Mouse (Mus musculus) frontal cortex, postnatal 14 days (tissue): Measurements from ENCODE around the gene Ncoa6.

Experiments used
- DNase-seq, 2 experiments: peaks; one replicate each; pipeline ENCODE4 v3.0.0; 2022; ENCODE audit warnings: low spot score in 2 of 2

Ncoa6 gene

DNA sequence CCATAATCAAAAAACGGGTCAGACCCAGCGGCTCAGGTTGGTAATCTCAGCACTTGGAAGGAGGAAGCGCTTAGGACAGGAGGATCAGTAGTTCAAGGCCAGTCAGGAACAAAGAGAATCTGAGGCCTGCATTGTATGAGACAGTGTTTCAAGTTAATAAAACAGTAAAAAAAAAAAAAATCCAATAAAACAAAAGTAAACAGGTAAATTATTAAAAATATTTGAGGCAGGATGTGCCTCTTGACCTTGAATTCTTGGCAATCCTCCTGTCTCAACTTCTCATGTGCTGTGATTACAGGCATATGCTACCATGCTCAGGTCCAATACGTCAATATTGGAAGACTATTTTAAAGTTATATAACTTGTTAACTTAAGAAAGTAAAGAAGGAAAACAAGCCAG lies 30.8 kb downstream of the Ncoa6 start:
- no peak for DNase-seq

GRCm38 (mm10) chr2:155436445-155436844 lies 37.2 kb downstream of the Ncoa6 start:
- no peak for DNase-seq

DNA sequence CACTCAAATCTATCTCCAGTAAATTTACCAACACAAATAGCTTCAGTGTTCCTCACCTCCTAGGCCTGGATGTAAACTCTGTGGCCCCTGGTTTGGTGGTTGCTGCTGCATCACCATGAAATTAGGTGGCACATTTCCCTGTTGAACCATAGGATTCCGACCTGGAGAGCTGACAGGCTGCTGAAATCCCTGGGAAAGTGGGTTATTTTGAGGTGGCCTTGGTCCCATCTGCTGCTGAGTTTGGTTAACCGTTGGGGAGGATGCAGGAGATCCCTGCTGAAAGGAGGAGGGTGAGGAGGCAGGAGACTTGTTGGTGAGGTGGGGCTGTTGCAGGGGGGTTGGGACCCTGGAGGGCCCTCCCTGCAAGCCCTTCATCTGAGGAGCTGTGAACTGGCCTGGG lies 52.8 kb downstream of the Ncoa6 start:
- no peak for DNase-seq

DNA sequence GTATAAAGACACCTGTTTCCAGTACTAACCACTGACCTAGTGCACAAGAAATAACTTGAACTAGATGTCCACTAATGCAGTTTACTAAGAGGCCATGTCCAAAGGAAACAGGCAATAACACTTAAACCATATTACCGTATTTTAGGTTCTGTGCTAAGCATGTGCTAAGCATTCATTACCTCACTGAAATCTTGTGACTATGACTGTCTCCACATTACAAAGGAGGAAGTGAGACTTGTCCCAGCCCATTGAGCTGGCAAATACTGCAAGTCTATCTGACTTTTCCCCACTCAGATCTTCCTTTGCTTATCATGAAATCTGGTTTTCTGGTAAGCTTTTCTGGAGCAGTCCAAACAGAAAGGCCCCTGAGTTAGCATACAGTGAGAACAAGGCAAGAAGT lies 69.1 kb downstream of the Ncoa6 start:
- no peak for DNase-seq

DNA sequence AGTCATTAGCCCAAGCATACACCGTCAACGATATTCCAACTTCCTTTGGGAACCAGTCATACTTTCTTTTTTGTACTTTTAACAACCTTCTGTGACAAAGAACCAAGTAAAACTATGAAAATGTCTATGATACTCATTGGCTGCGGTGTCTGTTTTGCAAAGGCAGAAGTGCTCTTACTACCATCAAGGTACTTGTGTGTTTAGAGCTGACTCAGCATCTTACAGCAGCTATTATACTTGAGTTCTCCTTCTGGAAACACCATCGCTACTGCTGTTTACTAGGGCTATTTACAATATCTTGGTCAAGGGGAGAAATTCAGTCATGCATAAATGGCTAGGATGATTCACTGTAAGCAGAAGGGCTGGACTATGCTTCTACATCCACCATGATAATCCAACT lies 71.8 kb downstream of the Ncoa6 start:
- DNase-seq = no peak

DNA sequence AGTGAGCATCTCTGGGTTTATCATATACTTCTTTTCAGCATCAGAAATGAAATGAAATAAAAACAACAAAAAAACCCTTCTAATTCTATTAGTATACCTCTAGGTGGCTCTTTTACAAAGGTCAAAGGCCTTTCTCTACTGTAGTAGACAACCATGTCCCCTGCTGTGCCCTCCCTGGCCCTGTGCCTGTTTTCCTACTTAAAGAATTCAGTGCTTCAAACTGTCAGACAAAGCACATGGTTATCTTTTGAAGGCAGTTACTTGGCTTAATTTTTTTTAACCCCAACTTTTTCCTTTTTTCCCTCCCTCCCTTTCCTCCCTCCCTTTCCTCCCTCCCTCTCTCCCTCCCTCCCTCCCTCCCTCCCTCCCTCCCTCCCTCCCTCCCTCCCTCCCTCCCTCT lies 73.4 kb downstream of the Ncoa6 start:
- DNase-seq = no peak

DNA sequence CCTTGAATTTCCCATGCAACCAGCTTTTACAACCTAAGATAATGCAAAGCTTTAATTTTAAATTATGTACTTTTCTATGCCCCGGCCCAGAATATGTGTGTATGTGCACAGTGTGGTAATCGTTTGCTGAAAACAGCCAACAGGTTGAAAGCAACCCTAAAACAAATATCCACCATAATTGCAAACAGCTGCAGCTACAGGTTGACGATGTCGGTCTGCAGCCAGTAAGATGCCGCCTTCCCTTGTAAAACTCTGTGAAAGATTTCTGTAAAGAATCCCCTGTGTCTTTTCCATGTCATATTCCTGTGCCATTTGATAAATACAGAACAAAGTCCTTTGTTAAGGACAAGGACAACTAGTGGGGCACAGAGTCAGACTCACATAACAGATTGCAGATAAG lies 79.1 kb downstream of the Ncoa6 start:
- no peak for DNase-seq

DNA sequence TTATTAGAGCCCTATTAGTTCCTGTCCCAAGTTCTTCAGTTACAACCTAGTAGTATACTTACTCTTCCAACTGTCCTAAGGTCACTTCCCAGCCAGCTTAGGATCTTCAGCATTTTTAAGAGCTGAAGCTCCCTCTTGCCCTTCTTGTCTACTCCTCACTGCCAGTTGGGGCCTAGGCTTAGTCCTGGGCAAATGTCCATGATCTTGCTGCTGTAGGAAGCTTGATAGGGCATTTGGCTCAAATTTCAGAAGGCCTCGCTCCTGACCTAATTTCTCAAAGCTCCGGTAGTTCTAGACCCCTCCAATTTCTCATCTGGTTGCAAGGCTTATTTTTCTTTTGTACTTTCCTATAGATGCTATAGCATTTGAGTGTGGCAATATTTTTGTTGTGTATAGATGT lies 85.1 kb downstream of the Ncoa6 start:
- no peak for DNase-seq

- DNase-seq = no peak
These were observed 86.6 kb downstream of the Ncoa6 start for GRCm38 (mm10) chr2:155387052-155387451.

GRCm38 (mm10) chr2:155386534-155386899 lies 87.2 kb downstream of the Ncoa6 start:
- DNase-seq = no peak

GRCm38 (mm10) chr2:155385731-155386533 lies 87.8 kb downstream of the Ncoa6 start:
- no peak for DNase-seq

- DNase-seq = peak; percentile 69 to 71
These were observed 88.6 kb downstream of the Ncoa6 start for GRCm38 (mm10) chr2:155385090-155385489.

GRCm38 (mm10) chr2:155382791-155383438 lies 90.8 kb downstream of the Ncoa6 start:
- DNase-seq = no peak

DNA sequence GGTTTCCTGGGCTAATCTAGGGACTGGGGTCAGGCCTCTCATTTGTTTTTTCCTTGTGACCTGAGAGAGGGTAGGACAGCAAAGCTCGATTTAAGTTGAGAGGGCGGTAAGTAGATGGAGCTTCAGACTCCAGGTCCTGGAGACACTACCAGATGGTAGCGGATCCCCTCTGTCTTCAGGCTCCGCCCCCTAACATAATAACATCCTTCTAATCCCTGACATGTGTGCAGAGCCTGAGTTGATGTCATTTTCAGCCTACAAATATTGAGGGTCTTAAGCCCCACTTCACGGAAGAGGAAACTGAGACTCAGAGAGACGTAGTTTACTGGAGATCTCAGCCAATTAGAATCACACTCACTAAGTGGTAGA lies 91.4 kb downstream of the Ncoa6 start:
- no peak for DNase-seq

DNA sequence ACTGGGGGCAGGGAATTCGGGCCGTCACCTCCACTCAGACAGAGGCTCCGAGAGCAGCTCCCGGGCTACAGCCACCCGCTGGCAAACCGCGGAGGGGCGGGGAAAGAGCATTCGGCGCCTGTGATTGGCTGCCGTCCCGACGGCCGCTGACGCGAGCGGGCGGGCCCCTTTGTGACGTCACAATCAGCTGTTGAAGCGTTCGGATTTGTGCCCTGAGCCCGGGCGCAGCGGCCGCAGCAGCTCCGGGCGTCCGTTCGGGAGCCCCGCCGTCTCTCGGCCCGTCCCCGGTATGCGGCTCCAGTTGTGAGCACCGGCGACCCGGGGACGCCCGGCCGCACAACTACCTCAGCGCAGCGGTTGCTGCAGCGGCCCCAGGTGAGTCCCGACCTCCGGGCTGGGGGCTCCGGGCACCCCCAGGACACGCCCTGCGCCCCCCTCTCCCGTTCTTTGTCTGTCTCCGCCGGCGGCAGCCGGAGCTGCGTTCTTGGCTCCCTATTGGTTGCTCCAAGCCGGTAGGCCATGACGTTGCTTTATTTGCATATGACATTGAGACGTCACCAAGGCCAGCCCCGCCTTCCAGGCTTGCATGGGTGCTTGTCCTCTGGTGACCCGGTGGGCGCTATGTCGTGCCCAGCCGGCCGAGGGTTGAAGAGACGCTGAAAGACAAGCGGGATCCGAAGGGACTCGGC lies 91.9 kb downstream of the Ncoa6 start:
- DNase-seq = peak; percentile 95 to 98

GRCm38 (mm10) chr2:155381060-155381437 lies 92.6 kb downstream of the Ncoa6 start:
- DNase-seq = no peak

GRCm38 (mm10) chr2:155380261-155381059 lies 93.2 kb downstream of the Ncoa6 start, which contains the start of gene Trp53inp2:
TSS of gene Trp53inp2 (plus strand) at chr2:155381059.
- no peak for DNase-seq

DNA sequence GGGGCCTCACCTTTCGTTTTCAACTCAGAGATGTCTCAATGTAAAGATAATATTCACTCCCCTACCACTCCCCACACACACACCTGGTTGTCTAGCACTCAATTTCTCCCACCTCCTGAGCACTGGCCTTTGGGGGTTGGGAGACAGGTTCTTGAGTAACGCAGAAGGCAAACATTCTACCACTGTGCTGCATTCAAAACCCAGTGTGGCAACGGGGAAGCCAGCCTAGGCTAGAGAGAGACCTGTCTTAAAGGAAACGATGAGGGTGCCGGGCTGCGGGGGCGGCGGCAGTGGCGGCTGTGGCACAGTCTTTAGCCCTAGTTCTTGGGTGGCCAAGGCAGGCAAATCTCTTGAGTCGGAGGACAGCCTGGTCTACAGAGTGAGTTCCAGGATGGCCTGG lies 97.5 kb downstream of the Ncoa6 start:
- DNase-seq = no peak

GRCm38 (mm10) chr2:155374521-155374920 lies 99.2 kb downstream of the Ncoa6 start:
- DNase-seq = no peak

DNA sequence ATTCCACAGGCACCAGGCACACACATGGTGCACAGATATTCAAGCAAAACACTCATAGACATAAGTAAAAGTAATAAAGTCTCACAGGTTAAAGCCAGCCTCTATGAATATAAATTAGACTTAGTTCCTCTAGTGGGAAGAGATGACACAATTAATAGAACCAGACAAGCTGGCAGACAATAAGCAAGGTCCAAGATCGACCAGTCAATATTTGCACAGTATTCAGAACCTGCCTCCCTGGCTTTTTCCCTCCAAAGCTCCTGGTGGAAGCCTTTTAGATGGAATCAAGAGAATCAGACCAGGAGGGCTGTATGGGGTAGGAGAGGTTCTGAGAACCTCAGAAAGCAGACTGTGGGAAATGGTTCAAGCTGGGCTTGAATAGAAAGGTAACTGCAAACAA lies 99.8 kb downstream of the Ncoa6 start:
- no peak for DNase-seq

GRCm38 (mm10) chr2:155373302-155373701 lies 100.4 kb downstream of the Ncoa6 start:
- no peak for DNase-seq

DNA sequence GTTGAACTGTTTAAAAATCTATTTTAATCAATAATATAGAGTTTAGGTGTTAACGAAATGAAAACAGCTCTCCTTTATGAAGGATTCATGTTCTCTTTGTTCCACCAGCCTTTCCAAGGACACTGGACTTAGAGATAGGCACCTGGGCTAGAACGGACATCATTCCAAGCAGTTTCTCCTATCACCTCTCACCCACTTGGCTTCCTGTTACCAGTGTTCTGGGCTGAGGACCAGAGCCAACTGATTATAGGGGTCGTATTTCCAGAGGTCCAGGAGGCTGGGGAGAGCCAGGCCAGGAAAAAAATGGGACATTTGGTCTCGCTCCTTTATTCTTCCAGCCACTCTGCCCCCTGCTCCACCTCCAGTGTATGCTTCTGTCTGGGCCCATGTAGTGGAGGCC lies 101.2 kb downstream of the Ncoa6 start:
- DNase-seq = no peak
